ENCODE assay signal across 27 mouse cellular contexts in the genomic region with DNA sequence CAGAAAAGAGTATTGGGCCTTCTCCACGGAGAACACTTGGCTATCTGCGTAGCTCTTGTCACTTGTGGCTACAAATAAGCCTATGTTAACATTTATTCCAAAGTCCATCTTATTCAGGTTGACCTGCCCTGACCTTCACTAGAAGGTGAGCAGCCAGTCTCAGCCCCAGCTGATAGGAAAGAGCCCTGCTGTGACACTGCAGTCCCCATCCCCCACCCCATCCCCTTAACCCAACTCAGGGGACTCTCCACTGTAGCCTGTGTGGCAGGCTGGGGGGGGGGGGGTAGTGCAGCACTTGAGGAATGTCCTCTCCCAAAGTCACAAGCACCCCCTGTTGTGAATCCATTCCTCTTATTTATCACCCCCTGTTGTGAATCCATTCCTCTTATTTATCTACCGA. TPM values are rescaled to one million over a fixed set of nuclear protein-coding genes. Genes with fewer than 3 reads are reported as not detected.
DNase-seq lines count a peak whose midpoint lies in the region; ATAC-seq and TF ChIP-seq lines count a peak whose summit lies in the region.
"Had no signal": no experiment of that assay in that cellular context is flagged by ENCODE, and none has a peak within 500 bp of the region (broad histone marks: within the 10 kb centered on the region; RNA-seq: fewer than 3 reads in every experiment).

No protein-coding gene starts in this region.

- no peak overlapping the region for H3K9ac ChIP-seq in intestine, embryonic 14.5 days (ENCODE audit: low read length)
- no peak overlapping the region for H3K9ac ChIP-seq in intestine, postnatal 0 days (ENCODE audit: low read depth, low read length)
- no peak overlapping the region for H3K9ac ChIP-seq in liver, embryonic 13.5 days
- H3K9ac ChIP-seq in stomach, postnatal 0 days (ENCODE audit: low read length): no peak overlapping the region
- H3K9ac ChIP-seq: embryonic facial prominence, embryonic 13.5 days; forebrain, embryonic 12.5 days; forebrain, postnatal 0 days; heart, embryonic 13.5 days; midbrain, embryonic 15.5 days had no signal

- WGBS in intestine, embryonic 14.5 days: 61% methylated on average over 3 of the region's 3 CpGs
- 44% methylated on average over 3 of the region's 3 CpGs for WGBS in intestine, postnatal 0 days
- WGBS in liver, embryonic 13.5 days (ENCODE audit: insufficient replicate concordance): 61% methylated on average over 3 of the region's 3 CpGs
- 50% methylated on average over 3 of the region's 3 CpGs for WGBS in stomach, postnatal 0 days

- no peaks in the 10 kb centered on the region for H3K27me3 ChIP-seq in intestine, embryonic 14.5 days (replicated peaks; ENCODE audit: control insufficient read depth, insufficient read depth, low read length)
- no peaks in the 10 kb centered on the region for H3K27me3 ChIP-seq in intestine, postnatal 0 days (replicated peaks; ENCODE audit: control insufficient read depth, insufficient read depth, low read length)
- H3K27me3 ChIP-seq in liver, embryonic 13.5 days: no peaks in the 10 kb centered on the region
- no peaks in the 10 kb centered on the region for H3K27me3 ChIP-seq in stomach, postnatal 0 days (ENCODE audit: control insufficient read depth, insufficient read depth, low read length)
- H3K27me3 ChIP-seq: embryonic facial prominence, embryonic 13.5 days; forebrain, embryonic 12.5 days; heart, embryonic 13.5 days; midbrain, embryonic 15.5 days had no signal

- no peak overlapping the region for H3K27ac ChIP-seq in intestine, embryonic 14.5 days (ENCODE audit: low read depth)
- H3K27ac ChIP-seq in intestine, postnatal 0 days (ENCODE audit: low read depth, low read length): no peak overlapping the region
- H3K27ac ChIP-seq in liver, embryonic 13.5 days: 0 out of 2 replicates have a peak overlapping the region, but pooled peaks have one; percentile 29
- H3K27ac ChIP-seq in stomach, postnatal 0 days (replicated peaks): no peak overlapping the region
- H3K27ac ChIP-seq: embryonic facial prominence, embryonic 13.5 days; forebrain, embryonic 12.5 days; heart, embryonic 13.5 days; hindbrain, postnatal 0 days; midbrain, embryonic 15.5 days had no signal

- no peak overlapping the region for H3K4me3 ChIP-seq in intestine, embryonic 14.5 days (ENCODE audit: low read depth, low read length)
- no peak overlapping the region for H3K4me3 ChIP-seq in intestine, postnatal 0 days (ENCODE audit: low read depth, low read length)
- H3K4me3 ChIP-seq in liver, embryonic 13.5 days (replicated peaks): no peak overlapping the region
- H3K4me3 ChIP-seq in stomach, postnatal 0 days (ENCODE audit: low read depth, low read length): no peak overlapping the region
- H3K4me3 ChIP-seq: embryonic facial prominence, embryonic 13.5 days; forebrain, embryonic 12.5 days; heart, embryonic 13.5 days; midbrain, embryonic 15.5 days had no signal

- ATAC-seq in intestine, embryonic 14.5 days (replicated peaks; ENCODE audit: low FRiP score, low TSS enrichment, low read depth): no peak
- ATAC-seq in intestine, postnatal 0 days: no peak
- peak; percentile 62 for ATAC-seq in liver, embryonic 13.5 days (ENCODE audit: low read depth)
- ATAC-seq in stomach, postnatal 0 days (ENCODE audit: low FRiP score, low TSS enrichment): no peak
- ATAC-seq: forebrain, postnatal 0 days; hindbrain, postnatal 0 days; lung, postnatal 0 days; midbrain, embryonic 15.5 days had no signal

- no peak for TF ChIP-seq CTCF in intestine, postnatal 0 days (IDR thresholded peaks at IDR 0.05; ENCODE audit: low read depth)
- no peak for TF ChIP-seq CTCF in stomach, postnatal 0 days (IDR thresholded peaks at IDR 0.05; ENCODE audit: low read depth)

- peak; percentile 45 for DNase-seq in intestine, embryonic 14.5 days (ENCODE audit: low spot score)
- peak; percentile 79 for DNase-seq in ZHBTc4 (ENCODE audit: low read depth, low spot score)
- DNase-seq in liver, embryonic 13.5 days: no peak
- DNase-seq in stomach, postnatal 0 days (ENCODE audit: low spot score): peak; percentile 22
- DNase-seq in left cerebral cortex, adult 8-10 months (ENCODE audit: low spot score in 2 of 2): no peak
- no peak for DNase-seq in spleen, postnatal 36 days (ENCODE audit: low spot score in 2 of 2)
- no peak for DNase-seq in adrenal gland, adult (ENCODE audit: inconsistent age in 2 of 2, low spot score in 1 of 2)
- DNase-seq: adrenal gland, postnatal 14 days; cerebellum, adult 11-12 months; cerebellum, adult 9-11 months; forebrain, postnatal 0 days; heart, postnatal 14 days; kidney, adult 11 months; kidney, postnatal 14 days; layer of hippocampus, adult 9-11 months; lung, adult 18-20 months; lung, postnatal 4 days; right cerebral cortex, postnatal 4 days; thymus, postnatal 14 days had no signal

- no peaks in the 10 kb centered on the region for H3K36me3 ChIP-seq in intestine, embryonic 14.5 days (ENCODE audit: control insufficient read depth, insufficient read depth, low read length)
- no peaks in the 10 kb centered on the region for H3K36me3 ChIP-seq in intestine, postnatal 0 days (ENCODE audit: control insufficient read depth, insufficient read depth)
- H3K36me3 ChIP-seq in liver, embryonic 13.5 days: no peaks in the 10 kb centered on the region
- H3K36me3 ChIP-seq in stomach, postnatal 0 days (ENCODE audit: control insufficient read depth, insufficient read depth, low read length): no peaks in the 10 kb centered on the region
- H3K36me3 ChIP-seq: embryonic facial prominence, embryonic 13.5 days; forebrain, embryonic 12.5 days; heart, embryonic 13.5 days; midbrain, embryonic 15.5 days had no signal

- no peak for TF ChIP-seq EP300 in stomach, postnatal 0 days (optimal IDR thresholded peaks at IDR 0.05)

- H3K4me1 ChIP-seq in intestine, embryonic 14.5 days (replicated peaks; ENCODE audit: control insufficient read depth, insufficient read depth, low read length): peaks cover 12% of the 10 kb centered on the region
- H3K4me1 ChIP-seq in intestine, postnatal 0 days (replicated peaks; ENCODE audit: control insufficient read depth, insufficient read depth, low read length): 0 out of 2 replicates have a peak, but pooled peaks cover 10% of the 10 kb centered on the region
- peaks cover 13% of the 10 kb centered on the region for H3K4me1 ChIP-seq in liver, embryonic 13.5 days (replicated peaks)
- H3K4me1 ChIP-seq in stomach, postnatal 0 days (replicated peaks; ENCODE audit: control insufficient read depth, insufficient read depth): no peaks in the 10 kb centered on the region

- H3K4me2 ChIP-seq in intestine, embryonic 14.5 days (ENCODE audit: low read length): no peak overlapping the region
- no peak overlapping the region for H3K4me2 ChIP-seq in intestine, postnatal 0 days (replicated peaks; ENCODE audit: low read depth)
- H3K4me2 ChIP-seq in liver, embryonic 13.5 days: 0 out of 2 replicates have a peak overlapping the region, but pooled peaks have one; percentile 6
- H3K4me2 ChIP-seq in stomach, postnatal 0 days (replicated peaks; ENCODE audit: low read depth): no peak overlapping the region
- H3K4me2 ChIP-seq: embryonic facial prominence, embryonic 13.5 days; forebrain, embryonic 12.5 days; heart, embryonic 13.5 days; midbrain, embryonic 15.5 days had no signal

- H3K9me3 ChIP-seq in intestine, embryonic 14.5 days (ENCODE audit: control insufficient read depth, low read length): no peaks in the 10 kb centered on the region
- H3K9me3 ChIP-seq in intestine, postnatal 0 days (ENCODE audit: control insufficient read depth): no peaks in the 10 kb centered on the region
- H3K9me3 ChIP-seq in liver, embryonic 13.5 days (replicated peaks): no peaks in the 10 kb centered on the region
- H3K9me3 ChIP-seq in stomach, postnatal 0 days (ENCODE audit: control insufficient read depth, low read length): no peaks in the 10 kb centered on the region
- H3K9me3 ChIP-seq: embryonic facial prominence, embryonic 13.5 days; forebrain, embryonic 12.5 days; heart, embryonic 13.5 days; midbrain, embryonic 15.5 days had no signal

RNA-seq across cellular contexts. Expression of gene Nostrin, which starts 3.6 kb away (rescaled TPM):
- 17.9 and 18.9 TPM in 2 replicates for polyA plus RNA-seq in intestine, embryonic 14.5 days (2014; fragmentation: Nextera tagmentation; extraction: Ambion mirVana)
- polyA plus RNA-seq in intestine, postnatal 0 days (2015; fragmentation: Nextera tagmentation; extraction: Ambion mirVana): 33.3 and 37.9 TPM in 2 replicates
- polyA plus RNA-seq in liver, embryonic 13.5 days (2015; fragmentation: Nextera tagmentation; extraction: Ambion mirVana): 9.2 and 12.1 TPM in 2 replicates
- polyA plus RNA-seq in stomach, postnatal 0 days (2015; fragmentation: Nextera tagmentation; extraction: Ambion mirVana): 18.7 and 22.3 TPM in 2 replicates
- 1 to 10 TPM; 4.1 to 4.5 (median 4.3) TPM for total RNA-seq in left cerebral cortex, adult 8-10 months (2022)
- total RNA-seq: megakaryocyte-erythroid progenitor cell, adult 5-6 weeks had no signal

Comparison
In these comparisons a context has a peak if more than half of its experiments do, and no peak if none do; other contexts are left out.
1. DNase-seq: peak in intestine, embryonic 14.5 days (single experiment), ZHBTc4 (single experiment) and stomach, postnatal 0 days (single experiment); none in liver, embryonic 13.5 days (single experiment), left cerebral cortex, adult 8-10 months (0 of 2), spleen, postnatal 36 days (0 of 2) and adrenal gland, adult (0 of 2).